ENCODE assay signal across 9 mouse cellular contexts in genomic region chr9:121458466-121458865, GRCm38 (mm10). TPM values are rescaled to one million over a fixed set of nuclear protein-coding genes. Genes with fewer than 3 reads are reported as not detected.
DNase-seq lines count a peak whose midpoint lies in the region; ATAC-seq and TF ChIP-seq lines count a peak whose summit lies in the region.
"Had no signal": no experiment of that assay in that cellular context is flagged by ENCODE, and none has a peak within 500 bp of the region (broad histone marks: within the 10 kb centered on the region; RNA-seq: fewer than 3 reads in every experiment).

No protein-coding gene starts in this region.

- peaks cover 9% of the 10 kb centered on the region for H3K36me3 ChIP-seq in kidney, adult 2 months (ENCODE audit: control insufficient read depth, insufficient read depth, low read length)
- H3K36me3 ChIP-seq in kidney, embryonic 16.5 days (ENCODE audit: insufficient read depth, low read length) = peaks cover 23% of the 10 kb centered on the region

- H3K9ac ChIP-seq in kidney, embryonic 16.5 days (replicated peaks; ENCODE audit: low read length) = no peak overlapping the region

- TF ChIP-seq CTCF in kidney, adult 2 months (conservative IDR thresholded peaks at IDR 0.05; ENCODE audit: insufficient read depth, insufficient read length, low read depth, low read length) = peak; percentile 78
- peak; percentile 70 for TF ChIP-seq CTCF in cortical plate, adult 2 months (IDR thresholded peaks at IDR 0.05; ENCODE audit: extremely low read depth, insufficient read depth, low read length)

- no peak for TF ChIP-seq POLR2A in kidney, adult 2 months (IDR thresholded peaks at IDR 0.05; ENCODE audit: low read depth, low read length)
- TF ChIP-seq POLR2A in cortical plate, adult 2 months (IDR thresholded peaks at IDR 0.05; ENCODE audit: extremely low read depth, insufficient read depth, low read length) = no peak

- H3K4me1 ChIP-seq in kidney, adult 2 months (ENCODE audit: control insufficient read depth, insufficient read depth, low read length) = no peaks in the 10 kb centered on the region
- H3K4me1 ChIP-seq in kidney, embryonic 16.5 days (ENCODE audit: insufficient read depth, low read length) = peaks cover 8% of the 10 kb centered on the region
- H3K4me1 ChIP-seq in cortical plate, adult 2 months (ENCODE audit: control insufficient read depth, insufficient read depth, low read length) = no peaks in the 10 kb centered on the region

- no peaks in the 10 kb centered on the region for H3K27me3 ChIP-seq in kidney, adult 2 months (replicated peaks; ENCODE audit: control insufficient read depth, insufficient read depth, low read length)
- no peaks in the 10 kb centered on the region for H3K27me3 ChIP-seq in kidney, embryonic 16.5 days (ENCODE audit: insufficient read depth, low read length)

- intact Hi-C loops in left cerebral cortex, postnatal 4 days (cut with DNase I) = loop anchor here (10.0 kb wide), 1 partner anchor 194 kb away; no protein-coding TSS in a partner anchor

- no peaks in the 10 kb centered on the region for H3K9me3 ChIP-seq in kidney, embryonic 16.5 days (ENCODE audit: low read length)

- no peak overlapping the region for H3K4me3 ChIP-seq in kidney, adult 2 months (ENCODE audit: insufficient read depth, low read depth, low read length)
- no peak overlapping the region for H3K4me3 ChIP-seq in kidney, embryonic 16.5 days (ENCODE audit: low read length)
- H3K4me3 ChIP-seq in cortical plate, adult 2 months (ENCODE audit: insufficient read depth, low read length) = no peak overlapping the region

- DNase-seq in kidney, adult 2 months = peak; percentile 41
- DNase-seq in CD4-positive helper T cell, adult 2 months (ENCODE audit: low read depth, low spot score) = peak; percentile 64
- DNase-seq in MN1 (ENCODE audit: low spot score) = peak; percentile 51
- peak; percentile 67 for DNase-seq in left cerebral cortex, postnatal 4 days
- DNase-seq in retina, adult 2 months (ENCODE audit: low read depth, low spot score) = peak; percentile 28
- no peak for DNase-seq in layer of hippocampus, postnatal 36 days

- ATAC-seq in kidney, embryonic 16.5 days (ENCODE audit: low FRiP score, low TSS enrichment) = no peak

- no peak overlapping the region for H3K4me2 ChIP-seq in kidney, embryonic 16.5 days (replicated peaks; ENCODE audit: low read depth, low read length)

- 34% methylated on average over 8 of the region's 8 CpGs for WGBS in kidney, adult 2 months
- WGBS in kidney, embryonic 16.5 days = 24% methylated on average over 8 of the region's 8 CpGs

- H3K27ac ChIP-seq in kidney, adult 2 months (ENCODE audit: insufficient read depth, low read depth, low read length) = no peak overlapping the region
- H3K27ac ChIP-seq in kidney, embryonic 16.5 days (ENCODE audit: low read length) = no peak overlapping the region
- no peak overlapping the region for H3K27ac ChIP-seq in cortical plate, adult 2 months (ENCODE audit: insufficient read depth, low read length)
- H3K27ac ChIP-seq: macrophage had no signal

RNA-seq across cellular contexts. Expression of gene Cck, which starts 37.0 kb away (rescaled TPM):
- 82.6 and 87.7 TPM in 2 replicates for polyA plus RNA-seq in kidney, adult 2 months (2012; rRNA removed)
- 2.8 and 3.6 TPM in 2 replicates for polyA plus RNA-seq in kidney, embryonic 16.5 days (2015; fragmentation: Nextera tagmentation; extraction: Ambion mirVana)
- 1,499 and 1,678 TPM in 2 replicates for polyA plus RNA-seq in cortical plate, adult 2 months (2012; rRNA removed)
- 100 to 1,000 TPM; 175 to 187 TPM for total RNA-seq in left cerebral cortex, postnatal 4 days (2021)
- total RNA-seq in layer of hippocampus, postnatal 36 days (2021) = 100 to 1,000 TPM; 678 to 800 TPM
- polyA plus RNA-seq: macrophage had no signal

Comparison
In these comparisons a context has a peak if more than half of its experiments do, and no peak if none do; other contexts are left out.
1. RNA of gene Cck, which starts 37.0 kb away (polyA plus RNA-seq): 1,499 to 1,678 TPM in cortical plate, adult 2 months and 82.6 to 87.7 TPM in kidney, adult 2 months; 2.8 to 3.6 TPM in kidney, embryonic 16.5 days; every median in the first group is over 10 times any median in the second.
2. DNase-seq: peak in kidney, adult 2 months (single experiment), CD4-positive helper T cell, adult 2 months (single experiment), MN1 (single experiment), left cerebral cortex, postnatal 4 days (single experiment) and retina, adult 2 months (single experiment); none in layer of hippocampus, postnatal 36 days (0 of 2).